In genomic region chr10:61694870-61695670, GRCm38 (mm10) we compare ENCODE assay signal across 8 mouse cellular contexts. TPM values are rescaled to one million over a fixed set of nuclear protein-coding genes. Genes with fewer than 3 reads are reported as not detected.
DNase-seq lines count a peak whose midpoint lies in the region; ATAC-seq lines count a peak whose summit lies in the region.

Gene Tysnd1, plus strand, starts transcription at chr10:61695514.

- H3K9ac ChIP-seq in heart, embryonic 14.5 days (ENCODE audit: low read length) = peak within 1 kb of the TSS; percentile 88
- H3K9ac ChIP-seq in liver, embryonic 13.5 days = peak within 1 kb of the TSS; percentile 87
- peak within 1 kb of the TSS; percentile 83 for H3K9ac ChIP-seq in stomach, embryonic 16.5 days (ENCODE audit: low read length)

- no peaks in the 10 kb centered on the region for H3K9me3 ChIP-seq in heart, embryonic 14.5 days (ENCODE audit: control insufficient read depth, low read length)
- no peaks in the 10 kb centered on the region for H3K9me3 ChIP-seq in liver, embryonic 13.5 days (replicated peaks)
- H3K9me3 ChIP-seq in stomach, embryonic 16.5 days (replicated peaks; ENCODE audit: control insufficient read depth, low read length) = no peaks in the 10 kb centered on the region

- peaks cover 53% of the 10 kb centered on the region for H3K36me3 ChIP-seq in heart, embryonic 14.5 days (ENCODE audit: control insufficient read depth, insufficient read depth, low read length)
- peaks cover 48% of the 10 kb centered on the region for H3K36me3 ChIP-seq in liver, embryonic 13.5 days
- H3K36me3 ChIP-seq in stomach, embryonic 16.5 days (ENCODE audit: control insufficient read depth, insufficient read depth, low read length) = peaks cover 2% of the 10 kb centered on the region; the same call in 1 of the 2 replicates

- peaks cover 0 to 14% of the 10 kb centered on the region in 2 experiments; a peak in 3 of 4 replicates for H3K4me1 ChIP-seq in heart, embryonic 14.5 days (ENCODE audit: control insufficient read depth in 2 of 2, insufficient read depth in 2 of 2, low read length in 2 of 2)
- H3K4me1 ChIP-seq in liver, embryonic 13.5 days (replicated peaks) = peaks cover 32% of the 10 kb centered on the region
- peaks cover 15% of the 10 kb centered on the region for H3K4me1 ChIP-seq in stomach, embryonic 16.5 days (ENCODE audit: control insufficient read depth, insufficient read depth, low read length)

- peak; percentile 98 for ATAC-seq in CD4-positive, CD25-positive, alpha-beta regulatory T cell, adult 4 months
- ATAC-seq in heart, embryonic 14.5 days (ENCODE audit: insufficient number of reproducible peaks, insufficient read depth, low FRiP score, low read depth) = peak; percentile 92
- ATAC-seq in liver, embryonic 13.5 days (ENCODE audit: low read depth) = peak; percentile 96
- ATAC-seq in stomach, embryonic 16.5 days (ENCODE audit: insufficient read depth, low FRiP score) = peak; percentile 96

- 0 out of 4 replicates have a peak within 1 kb of the TSS, but pooled peaks of 1 of the 2 experiments have one; percentile 38 for H3K27ac ChIP-seq in heart, embryonic 14.5 days (replicated peaks in 1 of 2; ENCODE audit: control insufficient read depth in 1 of 2, insufficient read depth in 1 of 2, low read depth in 2 of 2, low read length in 2 of 2)
- H3K27ac ChIP-seq in liver, embryonic 13.5 days = peak within 1 kb of the TSS; percentile 73
- H3K27ac ChIP-seq in stomach, embryonic 16.5 days (ENCODE audit: low read length) = peak within 1 kb of the TSS; percentile 59

- DNase-seq in c-Kit-negative CD71-positive TER-119-positive erythroid progenitor cells, embryonic 14.5 days (ENCODE audit: low read depth, low spot score) = peak; percentile 87
- DNase-seq in fibroblast of lung, adult 2 months (ENCODE audit: low read depth) = peak; percentile 92
- DNase-seq in kidney, postnatal 14 days = peak; percentile 98
- peak; percentile 89 for DNase-seq in liver, embryonic 13.5 days
- peak; percentile 91 for DNase-seq in neural tube, embryonic 10.5 days (ENCODE audit: extremely low spot score, low spot score)

- WGBS in heart, embryonic 14.5 days = under 1% methylated on average over 38 of the region's 42 CpGs
- under 1% methylated on average over 42 of the region's 42 CpGs for WGBS in liver, embryonic 13.5 days (ENCODE audit: insufficient replicate concordance)
- WGBS in stomach, embryonic 16.5 days = under 1% methylated on average over 42 of the region's 42 CpGs

- H3K4me3 ChIP-seq in heart, embryonic 14.5 days (ENCODE audit: control insufficient read depth in 1 of 2, insufficient read depth in 1 of 2, low read depth in 1 of 2, low read length in 2 of 2) = peak within 1 kb of the TSS; percentile 79 to 98
- peak within 1 kb of the TSS; percentile 96 for H3K4me3 ChIP-seq in liver, embryonic 13.5 days (replicated peaks)
- peak within 1 kb of the TSS; percentile 89 for H3K4me3 ChIP-seq in stomach, embryonic 16.5 days (replicated peaks; ENCODE audit: low read length)

- no peaks in the 10 kb centered on the region for H3K27me3 ChIP-seq in heart, embryonic 14.5 days (ENCODE audit: control insufficient read depth, insufficient read depth, low read length)
- no peaks in the 10 kb centered on the region for H3K27me3 ChIP-seq in liver, embryonic 13.5 days
- no peaks in the 10 kb centered on the region for H3K27me3 ChIP-seq in stomach, embryonic 16.5 days (ENCODE audit: control insufficient read depth, insufficient read depth, low read length)

- peak within 1 kb of the TSS; percentile 100 for H3K4me2 ChIP-seq in heart, embryonic 14.5 days (ENCODE audit: low read length)
- peak within 1 kb of the TSS; percentile 99 for H3K4me2 ChIP-seq in liver, embryonic 13.5 days
- H3K4me2 ChIP-seq in stomach, embryonic 16.5 days (ENCODE audit: low read depth, low read length) = peak within 1 kb of the TSS; percentile 100

RNA-seq across cellular contexts. Expression of gene Tysnd1, which starts in this region (rescaled TPM):
- 1 to 10 TPM; 1.9 to 4.0 TPM for polyA plus RNA-seq in CD4-positive, CD25-positive, alpha-beta regulatory T cell, adult 4 months (2017; shearing (Covaris generic))
- polyA plus RNA-seq in heart, embryonic 14.5 days (2014; fragmentation: Nextera tagmentation; extraction: Ambion mirVana) = 25.7 and 27.5 TPM in 2 replicates
- 19.2 and 19.6 TPM in 2 replicates for polyA plus RNA-seq in liver, embryonic 13.5 days (2015; fragmentation: Nextera tagmentation; extraction: Ambion mirVana)
- 11.7 and 14.5 TPM in 2 replicates for polyA plus RNA-seq in stomach, embryonic 16.5 days (2015; fragmentation: Nextera tagmentation; extraction: Ambion mirVana)
